Mouse (Mus musculus): ENCODE measurements around the gene Trp53inp2. TPM values are rescaled to one million over a fixed set of nuclear protein-coding genes. Genes with fewer than 3 reads are reported as not detected.

Gene Trp53inp2
- total and polyA plus RNA-seq, 2 experiments, result 60.6 to 98.7 TPM

GRCm38 (mm10) chr2:155401926-155402325 is 21.1 kb downstream of the Trp53inp2 start:
- WGBS, result 97% methylated on average over 4 of the region's 4 CpGs
- no peaks in the 10 kb centered on the region for H3K27me3 ChIP-seq (ENCODE audit: control insufficient read depth, insufficient read depth, low read length)
- no peaks in the 10 kb centered on the region for H3K4me1 ChIP-seq (ENCODE audit: control insufficient read depth, insufficient read depth, low read length)
- H3K4me3 ChIP-seq (ENCODE audit: insufficient read depth, low read depth, low read length), result no peak overlapping the region
- DNase-seq (ENCODE audit: extremely low read depth, low read depth, low spot score), result no peak
- TF ChIP-seq POLR2A (IDR thresholded peaks at IDR 0.05; ENCODE audit: extremely low read depth, insufficient read depth, low read length) (no peak), CTCF (IDR thresholded peaks at IDR 0.05; ENCODE audit: low read depth, low read length) (no peak)
- H3K79me2 ChIP-seq (ENCODE audit: control insufficient read depth, insufficient read depth, low read length), result no peaks in the 10 kb centered on the region
- peaks cover 53% of the 10 kb centered on the region for H3K36me3 ChIP-seq (ENCODE audit: control insufficient read depth, insufficient read depth, low read length)
- H3K9ac ChIP-seq (ENCODE audit: low read depth, low read length), result no peak overlapping the region
- no peak overlapping the region for H3K27ac ChIP-seq (replicated peaks; ENCODE audit: insufficient read depth, low read depth, low read length)

- Histone ChIP-seq H3K4me3 (ENCODE audit: insufficient read depth, low read depth, low read length) (no peak overlapping the region), H3K4me1 (ENCODE audit: control insufficient read depth, insufficient read depth, low read length) (no peaks in the 10 kb centered on the region), H3K27ac (replicated peaks; ENCODE audit: insufficient read depth, low read depth, low read length) (no peak overlapping the region), H3K27me3 (ENCODE audit: control insufficient read depth, insufficient read depth, low read length) (no peaks in the 10 kb centered on the region), H3K36me3 (ENCODE audit: control insufficient read depth, insufficient read depth, low read length) (peaks cover 57% of the 10 kb centered on the region), H3K79me2 (ENCODE audit: control insufficient read depth, insufficient read depth, low read length) (no peaks in the 10 kb centered on the region), H3K9ac (ENCODE audit: low read depth, low read length) (no peak overlapping the region)
- DNase-seq (ENCODE audit: extremely low read depth, low read depth, low spot score), result no peak
- TF ChIP-seq POLR2A (IDR thresholded peaks at IDR 0.05; ENCODE audit: extremely low read depth, insufficient read depth, low read length) (no peak), CTCF (IDR thresholded peaks at IDR 0.05; ENCODE audit: low read depth, low read length) (no peak)
- 88% methylated on average over 1 of the region's 1 CpGs for WGBS
Observed at GRCm38 (mm10) chr2:155404635-155405034, 23.8 kb downstream of the Trp53inp2 start.

DNA sequence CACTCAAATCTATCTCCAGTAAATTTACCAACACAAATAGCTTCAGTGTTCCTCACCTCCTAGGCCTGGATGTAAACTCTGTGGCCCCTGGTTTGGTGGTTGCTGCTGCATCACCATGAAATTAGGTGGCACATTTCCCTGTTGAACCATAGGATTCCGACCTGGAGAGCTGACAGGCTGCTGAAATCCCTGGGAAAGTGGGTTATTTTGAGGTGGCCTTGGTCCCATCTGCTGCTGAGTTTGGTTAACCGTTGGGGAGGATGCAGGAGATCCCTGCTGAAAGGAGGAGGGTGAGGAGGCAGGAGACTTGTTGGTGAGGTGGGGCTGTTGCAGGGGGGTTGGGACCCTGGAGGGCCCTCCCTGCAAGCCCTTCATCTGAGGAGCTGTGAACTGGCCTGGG is 40.1 kb downstream of the Trp53inp2 start:
- H3K79me2 ChIP-seq (ENCODE audit: control insufficient read depth, insufficient read depth, low read length), result no peaks in the 10 kb centered on the region; the same call in 1 of the 2 replicates
- H3K9ac ChIP-seq (ENCODE audit: low read depth, low read length), result no peak overlapping the region
- no peak for TF ChIP-seq CTCF (IDR thresholded peaks at IDR 0.05; ENCODE audit: low read depth, low read length)
- TF ChIP-seq POLR2A (IDR thresholded peaks at IDR 0.05; ENCODE audit: extremely low read depth, insufficient read depth, low read length), result no peak
- H3K27me3 ChIP-seq (ENCODE audit: control insufficient read depth, insufficient read depth, low read length), result no peaks in the 10 kb centered on the region
- DNase-seq (ENCODE audit: extremely low read depth, low read depth, low spot score), result no peak
- 85% methylated on average over 2 of the region's 2 CpGs for WGBS
- H3K27ac ChIP-seq (replicated peaks; ENCODE audit: insufficient read depth, low read depth, low read length), result no peak overlapping the region
- peaks cover 49% of the 10 kb centered on the region for H3K36me3 ChIP-seq (ENCODE audit: control insufficient read depth, insufficient read depth, low read length)
- no peak overlapping the region for H3K4me3 ChIP-seq (ENCODE audit: insufficient read depth, low read depth, low read length)
- H3K4me1 ChIP-seq (ENCODE audit: control insufficient read depth, insufficient read depth, low read length), result no peaks in the 10 kb centered on the region

DNA sequence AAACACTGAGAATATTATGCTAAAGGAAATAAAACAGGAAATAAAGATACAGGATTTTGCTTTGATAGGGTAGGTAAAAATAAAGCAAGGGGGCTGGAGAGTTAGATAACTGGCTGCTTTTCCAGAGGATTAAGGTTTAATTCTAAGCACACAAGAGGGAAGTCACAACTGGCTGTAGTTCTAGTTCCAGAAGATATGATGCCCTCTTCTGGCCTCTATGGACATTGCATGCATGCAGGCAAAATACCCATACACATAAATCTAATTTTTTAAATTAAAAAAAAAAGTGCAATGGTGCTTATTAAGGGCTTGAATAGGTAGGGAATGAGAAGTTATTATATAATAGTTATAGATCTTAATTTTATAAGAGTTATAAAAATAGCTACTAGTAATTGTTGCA is 55.6 kb downstream of the Trp53inp2 start:
- no peaks in the 10 kb centered on the region; the same call in 1 of the 2 replicates for H3K79me2 ChIP-seq (ENCODE audit: control insufficient read depth, insufficient read depth, low read length)
- H3K27me3 ChIP-seq (ENCODE audit: control insufficient read depth, insufficient read depth, low read length), result no peaks in the 10 kb centered on the region
- no peak overlapping the region for H3K9ac ChIP-seq (ENCODE audit: low read depth, low read length)
- no peak overlapping the region for H3K27ac ChIP-seq (replicated peaks; ENCODE audit: insufficient read depth, low read depth, low read length)
- H3K36me3 ChIP-seq (ENCODE audit: control insufficient read depth, insufficient read depth, low read length), result peaks cover 36% of the 10 kb centered on the region
- no peak for TF ChIP-seq POLR2A (IDR thresholded peaks at IDR 0.05; ENCODE audit: extremely low read depth, insufficient read depth, low read length)
- no peak for TF ChIP-seq CTCF (IDR thresholded peaks at IDR 0.05; ENCODE audit: low read depth, low read length)
- DNase-seq (ENCODE audit: extremely low read depth, low read depth, low spot score), result peak; percentile 14
- no peaks in the 10 kb centered on the region for H3K4me1 ChIP-seq (ENCODE audit: control insufficient read depth, insufficient read depth, low read length)
- no peak overlapping the region for H3K4me3 ChIP-seq (ENCODE audit: insufficient read depth, low read depth, low read length)

Other genes with a start within 250 kb of the Trp53inp2 start
- 50.7 and 61.4 TPM in 2 replicates for gene Itch, start 247.6 kb upstream of the Trp53inp2 start, total RNA-seq (2014; rRNA removed)
- gene Itch, start 247.6 kb upstream of the Trp53inp2 start, polyA plus RNA-seq (2012; rRNA removed), result 5.9 and 6.1 TPM in 2 replicates
- gene Dynlrb1, start 144.5 kb upstream of the Trp53inp2 start, total RNA-seq (2014; rRNA removed), result 104 and 124 TPM in 2 replicates
- gene Dynlrb1, start 144.5 kb upstream of the Trp53inp2 start, polyA plus RNA-seq (2012; rRNA removed), result 141 and 163 TPM in 2 replicates
- gene Map1lc3a, start 104.8 kb upstream of the Trp53inp2 start, total RNA-seq (2014; rRNA removed), result 26.8 and 31.8 TPM in 2 replicates
- gene Map1lc3a, start 104.8 kb upstream of the Trp53inp2 start, polyA plus RNA-seq (2012; rRNA removed), result 87.2 and 125 TPM in 2 replicates
- 9.3 and 11.9 TPM in 2 replicates for gene Pigu, start 23.6 kb upstream of the Trp53inp2 start, total RNA-seq (2014; rRNA removed)
- gene Pigu, start 23.6 kb upstream of the Trp53inp2 start, polyA plus RNA-seq (2012; rRNA removed), result 19.5 and 24.0 TPM in 2 replicates
- gene Ncoa6, start 92.8 kb downstream of the Trp53inp2 start, total RNA-seq (2014; rRNA removed), result 6.4 and 9.5 TPM in 2 replicates
- 15.1 and 18.3 TPM in 2 replicates for gene Ncoa6, start 92.8 kb downstream of the Trp53inp2 start, polyA plus RNA-seq (2012; rRNA removed)
- gene Acss2, start 136.9 kb downstream of the Trp53inp2 start, total RNA-seq (2014; rRNA removed), result 204 and 297 TPM in 2 replicates
- gene Acss2, start 136.9 kb downstream of the Trp53inp2 start, polyA plus RNA-seq (2012; rRNA removed), result 155 and 248 TPM in 2 replicates
- 0.18 and 0.47 TPM in 2 replicates for gene Ggt7, start 137.2 kb downstream of the Trp53inp2 start, total RNA-seq (2014; rRNA removed)
- 0.63 and 1.7 TPM in 2 replicates for gene Ggt7, start 137.2 kb downstream of the Trp53inp2 start, polyA plus RNA-seq (2012; rRNA removed)
- gene Gss, start 211.8 kb downstream of the Trp53inp2 start, total RNA-seq (2014; rRNA removed), result 69.4 and 112 TPM in 2 replicates
- gene Gss, start 211.8 kb downstream of the Trp53inp2 start, polyA plus RNA-seq (2012; rRNA removed), result 113 and 134 TPM in 2 replicates
- not detected in 2 replicates for gene Myh7b, start 230.2 kb downstream of the Trp53inp2 start, total RNA-seq (2014; rRNA removed)
- gene Myh7b, start 230.2 kb downstream of the Trp53inp2 start, polyA plus RNA-seq (2012; rRNA removed), result not detected in 2 replicates